Mouse (Mus musculus) heart, postnatal 10 days (tissue): Measurements from ENCODE around the gene Sf3b1. TPM values are rescaled to one million over a fixed set of nuclear protein-coding genes. Genes with fewer than 3 reads are reported as not detected.
"Not testable (repeated sequence)": the region's sequence is repeated elsewhere in the genome, so short reads cannot be mapped to it uniquely, and the experiment has no call there.

ENCODE experiments used
- DNase-seq, 2 experiments: peaks; one replicate each; pipeline ENCODE4 v3.0.0; 2021
- intact Hi-C: fragments of 180-260 bp; cut with DNase I; formaldehyde crosslinking; loops from one replicate; pipeline ENCODE4 v1.15.1; 2025
- total RNA-seq, 2 experiments: library from RNA; stranded (reverse); gene quantifications; 2 replicates each; pipeline ENCODE4 v1.2.3; 2021

Sf3b1 gene
- total RNA-seq = 100 to 1,000 TPM; 115 to 139 TPM

- intact Hi-C loops = loop anchor here (1.0 to 2.0 kb wide), 3 partner anchors 25 to 103 kb away; partner anchors contain the start of genes Coq10b and Mob4
- peak; percentile 97 for DNase-seq
Observed at GRCm38 (mm10) chr1:55027253-55027801, at the start of gene Sf3b1. TSS of gene Sf3b1 (minus strand) at chr1:55027481.

GRCm38 (mm10) chr1:55076395-55076743, 49.1 kb upstream of the Sf3b1 start:
- no peak for DNase-seq
- intact Hi-C loops = no loop called here

- intact Hi-C loops = no loop called here
- no peak for DNase-seq
Observed at GRCm38 (mm10) chr1:55075652-55076394, 48.5 kb upstream of the Sf3b1 start.

GRCm38 (mm10) chr1:55074757-55075156, 47.5 kb upstream of the Sf3b1 start:
- DNase-seq = no peak
- intact Hi-C loops = no loop called here

GRCm38 (mm10) chr1:55072328-55072727, 45.0 kb upstream of the Sf3b1 start:
- DNase-seq, intact Hi-C loops: not testable (repeated sequence)

DNA sequence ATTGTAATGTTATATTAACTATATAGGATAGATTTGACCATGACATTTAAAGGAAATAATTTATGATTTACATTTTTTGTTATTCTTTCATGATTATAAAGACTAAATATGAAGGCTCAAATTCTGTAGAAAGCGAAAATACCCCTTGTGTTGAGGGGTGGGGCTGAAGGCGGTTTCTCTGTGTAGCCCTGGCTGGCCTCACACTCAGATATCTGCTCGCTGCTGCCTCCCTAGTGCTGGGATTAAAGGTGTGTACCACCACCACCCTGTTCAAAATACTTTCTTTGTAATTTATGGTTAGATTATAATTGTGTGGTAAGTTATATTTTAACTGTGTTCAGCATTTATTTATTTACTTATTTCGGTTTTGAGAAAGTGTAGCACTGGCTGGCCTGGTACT, 34.5 kb upstream of the Sf3b1 start:
- DNase-seq = no peak
- intact Hi-C loops = no loop called here

- intact Hi-C loops = no loop called here
- no peak for DNase-seq
Observed at GRCm38 (mm10) chr1:55061099-55061498, 33.8 kb upstream of the Sf3b1 start.

DNA sequence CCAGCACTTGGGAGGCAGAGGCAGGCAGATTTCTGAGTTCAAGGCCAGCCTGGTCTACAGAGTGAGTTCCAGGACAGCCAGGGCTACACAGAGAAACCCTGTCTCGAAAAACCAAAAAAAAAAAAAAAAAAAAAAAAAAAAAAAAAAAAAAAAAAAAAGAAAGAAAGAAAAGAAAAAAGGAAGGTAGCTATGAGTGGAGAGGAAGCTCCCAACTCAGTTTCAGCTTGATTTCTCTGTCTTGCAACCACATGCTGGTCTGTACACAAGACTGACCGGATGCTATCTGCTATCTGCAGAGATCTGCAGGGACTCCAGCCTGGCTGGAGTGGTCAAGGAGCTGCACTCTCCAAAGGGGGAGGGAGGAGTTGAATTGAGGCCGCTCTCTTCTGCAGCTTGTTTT, 31.1 kb upstream of the Sf3b1 start:
- DNase-seq, intact Hi-C loops: not testable (repeated sequence)

- DNase-seq = no peak
Observed at GRCm38 (mm10) chr1:55055322-55056115, 28.2 kb upstream of the Sf3b1 start.

DNA sequence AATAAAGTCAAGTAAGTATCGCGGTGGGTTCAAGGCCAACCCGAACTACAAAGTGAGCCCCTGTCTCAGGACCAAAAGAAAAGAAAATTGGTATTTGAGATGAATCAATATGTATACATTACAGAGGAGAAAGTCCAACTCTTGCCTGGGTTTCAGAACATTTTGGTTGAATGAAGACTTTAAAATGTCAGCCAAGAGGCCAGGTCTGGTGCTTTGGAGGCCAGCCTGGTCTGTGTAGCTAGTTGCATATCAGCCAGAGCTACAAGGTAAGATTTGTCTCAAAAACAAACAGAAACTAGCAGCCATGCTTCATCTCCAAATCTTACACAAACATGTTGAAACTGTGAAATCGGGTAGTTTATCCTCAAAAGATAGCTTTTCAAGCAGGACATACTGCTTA, 26.3 kb upstream of the Sf3b1 start:
- no peak for DNase-seq
- intact Hi-C loops = loop anchor here (2.0 kb wide), 1 partner anchor 33 kb away; no protein-coding TSS in a partner anchor

More at GRCm38 (mm10) chr1:55055322-55056115, 28.2 kb upstream of the Sf3b1 start:
- intact Hi-C loops = no loop called here

DNA sequence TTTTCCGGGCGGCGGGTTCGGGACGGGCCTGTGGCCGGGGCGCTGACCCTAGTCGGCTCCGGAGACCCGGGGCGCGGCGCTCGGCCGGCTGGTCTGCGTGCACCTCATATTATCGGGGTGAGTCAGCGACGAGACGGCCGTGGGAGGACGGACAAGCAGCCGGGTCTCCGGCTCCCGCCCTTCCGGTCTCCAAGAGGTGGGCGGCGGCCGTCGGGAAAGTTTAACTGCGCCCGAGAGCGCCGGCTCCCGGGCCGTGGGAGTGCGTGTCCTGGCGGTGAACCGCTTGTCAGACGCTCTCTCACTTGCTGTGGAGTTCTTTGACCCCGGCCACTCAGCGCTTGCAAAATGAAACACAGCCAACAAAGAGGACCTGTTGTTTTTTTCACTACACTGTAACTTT, 25.7 kb upstream of the Sf3b1 start:
- DNase-seq = peak; percentile 85 to 90
- intact Hi-C loops = loop anchor here (2.0 kb wide), 1 partner anchor 34 kb away; no protein-coding TSS in a partner anchor

DNA sequence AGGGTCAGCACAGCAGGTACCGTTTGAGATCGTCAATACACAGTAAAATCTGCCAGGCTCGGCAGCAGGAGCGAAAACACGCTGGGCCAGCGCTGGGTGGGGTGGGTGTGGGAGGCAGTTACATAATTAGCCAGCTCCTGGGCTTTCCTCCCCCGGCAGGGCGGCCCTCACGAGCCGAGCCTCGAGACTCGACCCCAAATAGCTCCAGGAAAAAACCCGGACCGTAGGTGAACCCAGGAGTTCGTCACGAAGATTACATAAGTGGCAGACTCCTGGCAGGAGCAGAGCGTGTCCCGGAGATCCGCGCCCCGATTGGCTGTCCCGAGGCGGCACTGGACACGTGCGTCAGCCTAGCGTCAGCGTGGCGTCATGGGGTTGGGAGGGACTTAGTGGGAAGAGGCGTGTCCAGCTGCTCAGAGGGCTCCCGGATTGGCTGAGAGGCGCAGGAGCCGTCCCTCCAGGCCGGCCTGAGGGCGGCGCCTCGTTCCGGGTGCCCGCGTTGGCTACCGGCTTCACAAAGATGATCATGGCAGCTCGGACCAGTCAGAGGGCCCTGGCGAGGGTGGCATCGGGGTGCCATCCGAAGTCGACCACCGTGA, 25.2 kb upstream of the Sf3b1 start, which contains the start of gene Coq10b:
TSS of gene Coq10b (plus strand) at position 416 of the 599 bp plus-strand sequence.
- intact Hi-C loops = loop anchor here (1.0 to 2.0 kb wide), 2 partner anchors 25 to 34 kb away; partner anchors contain the start of gene Sf3b1
- DNase-seq = peak; percentile 100

DNA sequence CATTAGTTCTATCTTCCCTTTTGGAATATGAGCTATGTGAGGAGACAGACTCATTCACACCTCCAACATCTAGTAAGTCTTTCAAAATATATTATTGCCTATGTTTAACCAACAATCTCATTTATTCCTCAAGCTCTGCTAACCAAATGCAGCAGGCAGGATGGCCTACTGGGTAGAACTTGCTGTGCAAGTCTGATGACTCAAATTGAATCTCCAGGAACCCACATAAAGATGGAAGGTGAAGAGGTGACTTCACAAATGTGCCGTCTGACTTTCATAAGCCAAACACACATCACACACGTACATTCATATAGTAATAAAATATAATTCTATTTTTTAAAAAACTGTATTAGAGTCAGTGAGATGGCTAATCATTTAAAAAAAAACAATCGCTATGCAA, 24.4 kb upstream of the Sf3b1 start:
- intact Hi-C loops = loop anchor here (1.0 to 2.0 kb wide), 2 partner anchors 24 to 35 kb away; partner anchors contain the start of gene Sf3b1
- DNase-seq = no peak

- intact Hi-C loops = no loop called here
- DNase-seq = no peak
Observed at GRCm38 (mm10) chr1:55048841-55049587, 21.7 kb upstream of the Sf3b1 start.

- intact Hi-C loops = no loop called here
- DNase-seq = no peak
Observed at GRCm38 (mm10) chr1:55043164-55043563, 15.9 kb upstream of the Sf3b1 start.

DNA sequence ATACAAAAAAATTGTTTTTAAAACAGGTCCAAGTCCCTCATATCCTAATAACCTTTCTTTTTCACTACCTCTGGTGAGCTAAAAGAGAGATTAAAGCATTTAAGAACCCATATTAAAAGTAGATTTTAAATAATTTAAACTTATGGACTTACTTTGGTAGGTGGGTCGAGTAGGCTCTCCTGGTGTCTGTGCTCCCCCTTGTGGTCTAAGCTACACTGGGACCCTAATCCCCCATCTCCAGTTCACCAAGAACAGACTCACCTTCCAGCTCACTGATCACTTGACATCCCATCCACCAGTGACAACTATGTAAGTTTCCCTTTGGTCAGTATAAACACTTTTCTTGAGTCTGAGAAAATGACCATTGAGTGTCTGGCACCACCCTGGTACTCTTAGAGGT, 15.0 kb upstream of the Sf3b1 start:
- intact Hi-C loops = no loop called here

DNA sequence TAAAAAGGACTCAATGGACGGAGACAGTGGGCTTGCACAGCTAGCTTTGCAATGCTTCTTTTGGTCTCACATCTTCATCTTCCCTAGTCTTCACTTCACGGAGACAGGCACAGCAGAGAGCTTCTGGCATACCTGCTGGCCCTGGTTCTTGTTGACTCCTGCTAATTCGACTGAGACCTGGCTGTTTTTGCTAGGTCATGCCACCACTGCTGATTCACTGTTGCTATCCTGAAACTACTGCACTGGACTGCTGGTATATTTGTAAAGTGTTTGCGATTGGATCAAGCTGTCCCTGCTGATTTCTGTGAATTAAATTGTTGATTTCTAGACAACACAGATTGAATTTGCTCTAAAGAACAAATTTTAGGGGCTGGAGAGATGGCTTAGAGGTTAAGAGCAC, 14.4 kb upstream of the Sf3b1 start:
- intact Hi-C loops = no loop called here
- no peak for DNase-seq

More for the DNA sequence above, 15.0 kb upstream of the Sf3b1 start:
- no peak for DNase-seq

DNA sequence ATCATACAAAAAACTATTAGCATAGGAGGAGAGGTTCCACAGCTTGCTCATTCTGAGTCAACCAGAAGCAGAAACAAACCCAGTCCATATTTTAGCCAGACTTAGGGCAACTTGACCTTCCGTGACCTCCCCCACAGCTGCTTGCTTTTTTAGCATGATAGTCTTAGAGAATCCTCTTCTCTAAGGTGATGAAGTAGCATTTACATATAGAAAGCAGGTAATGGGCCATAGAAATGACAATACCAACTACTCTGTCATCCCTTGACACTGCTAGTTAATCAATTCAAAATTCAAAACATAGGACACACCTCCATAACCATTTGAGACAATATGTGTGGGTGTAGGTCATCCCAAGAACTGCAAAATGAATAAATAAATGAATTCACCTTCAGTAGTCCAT, 12.7 kb upstream of the Sf3b1 start:
- no peak for DNase-seq
- intact Hi-C loops = no loop called here

GRCm38 (mm10) chr1:55031026-55031779, 3.9 kb upstream of the Sf3b1 start:
- no peak for DNase-seq
- intact Hi-C loops = no loop called here
